Mouse (Mus musculus) erythroid progenitor cell, adult 5-6 weeks (primary cell): Measurements from ENCODE around the gene Lcn9. TPM values are rescaled to one million over a fixed set of nuclear protein-coding genes. Genes with fewer than 3 reads are reported as not detected.

Experiments used
- ATAC-seq: replicated peaks from 2 replicates; pipeline ENCODE4 v1.8.0; 2016; ENCODE audit warnings: moderate number of reproducible peaks, mild to moderate bottlenecking, moderate TSS enrichment, inconsistent platforms; ENCODE audit not compliant: poor library complexity, low FRiP score, severe bottlenecking
- total RNA-seq, 2 experiments: library from RNA; stranded (forward) in 1 of 2; stranded (reverse) in 1 of 2; fragments of 150-400 nt in 1 of 2; fragments of 186-747, 209-891 nt in 1 of 2; gene quantifications; 2 replicates each; pipeline versions ENCODE4 v1.2.3 to v1.2.4; 2015 to 2017; ENCODE audit warnings: low replicate concordance in 2 of 2

The Lcn9 gene
- total RNA-seq, 2 experiments from 2014 or later, result not detected

DNA sequence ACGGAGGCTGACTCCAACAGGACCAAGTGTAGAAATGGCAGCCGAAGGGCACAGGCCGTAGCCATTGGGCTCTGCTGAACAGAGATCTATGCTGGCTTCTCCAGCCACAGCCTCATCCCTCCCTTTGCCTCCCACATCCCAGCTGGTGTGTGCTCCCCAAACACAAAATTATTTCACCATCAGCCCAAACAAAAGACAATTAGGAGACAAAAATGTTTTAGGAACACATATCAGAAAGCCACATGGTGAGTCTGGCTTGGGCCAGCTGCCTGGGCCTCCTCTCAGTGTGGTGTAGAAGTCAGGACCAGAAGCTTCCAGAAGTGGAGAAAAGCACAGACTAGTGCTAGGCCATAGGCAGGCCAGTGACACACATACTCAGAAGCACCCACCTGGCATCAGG is 21.1 kb downstream of the Lcn9 start:
- ATAC-seq, result no peak

DNA sequence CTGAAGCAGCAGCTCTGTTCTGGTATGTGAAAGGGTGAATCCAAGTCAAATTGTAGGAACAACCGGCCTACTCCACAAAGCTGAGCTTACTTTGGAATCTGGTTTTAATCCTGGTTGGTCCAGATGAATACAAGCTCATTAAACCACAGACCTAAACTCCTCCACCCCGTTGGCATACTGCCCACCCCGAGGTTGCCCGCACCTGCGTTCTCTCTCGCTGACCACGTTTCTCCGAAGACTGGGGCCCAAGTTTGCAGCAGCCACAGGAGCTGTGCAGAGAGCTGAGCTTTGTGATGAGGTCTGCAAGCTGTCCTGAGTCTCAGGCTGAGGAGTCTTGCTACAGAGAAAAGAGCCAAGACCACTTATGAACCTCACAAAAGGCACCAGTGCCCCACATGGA is 23.6 kb downstream of the Lcn9 start:
- no peak for ATAC-seq

- no peak for ATAC-seq
These were observed 24.3 kb downstream of the Lcn9 start, which contains the start of gene Sohlh1 for GRCm38 (mm10) chr2:25847226-25847625. Gene Sohlh1, minus strand, starts transcription at chr2:25847248.

DNA sequence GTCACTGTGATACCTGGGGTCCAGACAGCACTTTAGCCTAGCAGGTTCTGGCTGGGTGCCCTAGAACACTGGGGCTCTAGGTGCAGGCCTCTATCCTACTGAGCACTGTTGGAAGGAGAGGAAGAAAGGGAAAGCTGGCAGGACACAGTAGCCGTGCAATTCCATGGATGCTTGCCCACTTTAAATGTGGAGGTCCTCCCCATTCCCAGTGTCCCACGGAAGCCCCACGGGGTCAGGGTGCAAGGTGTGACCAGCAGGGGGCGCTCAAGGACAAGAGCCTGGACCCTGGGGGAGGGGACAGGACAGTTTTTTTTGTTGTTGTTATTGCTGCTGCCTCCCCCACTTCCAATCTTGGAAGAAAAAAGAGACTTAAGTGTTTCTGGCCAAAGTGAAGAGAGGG is 27.4 kb downstream of the Lcn9 start:
- ATAC-seq, result peak; percentile 66

DNA sequence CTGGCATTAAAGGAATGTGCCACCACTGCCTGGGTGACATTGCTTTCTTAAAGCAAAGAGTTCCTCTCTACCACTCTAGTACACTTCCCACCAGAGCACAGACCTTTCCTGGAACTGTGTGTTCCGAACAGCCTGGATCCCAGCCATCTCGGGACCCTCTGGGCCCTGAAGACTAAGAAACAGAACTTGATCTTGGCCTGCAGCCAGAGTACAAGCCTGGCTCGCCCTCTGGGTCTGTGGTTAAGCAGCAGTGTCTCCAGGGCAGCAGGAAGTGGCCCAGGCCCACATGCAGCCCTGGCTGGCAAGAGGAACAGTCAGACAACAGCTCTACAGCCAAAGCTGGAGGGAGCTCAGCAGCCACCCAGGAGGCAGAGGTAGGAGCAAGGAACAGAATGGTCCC is 29.7 kb downstream of the Lcn9 start:
- ATAC-seq, result no peak

GRCm38 (mm10) chr2:25853998-25854397 is 31.0 kb downstream of the Lcn9 start:
- ATAC-seq, result no peak

GRCm38 (mm10) chr2:25859891-25860290 is 36.9 kb downstream of the Lcn9 start:
- ATAC-seq, result no peak

GRCm38 (mm10) chr2:25862038-25862437 is 39.1 kb downstream of the Lcn9 start:
- no peak for ATAC-seq

GRCm38 (mm10) chr2:25862696-25863270 is 39.8 kb downstream of the Lcn9 start:
- ATAC-seq, result no peak

GRCm38 (mm10) chr2:25863337-25864131 is 40.6 kb downstream of the Lcn9 start, which contains the start of gene Kcnt1:
Gene Kcnt1, plus strand, starts transcription at chr2:25863734.
- no peak for ATAC-seq

DNA sequence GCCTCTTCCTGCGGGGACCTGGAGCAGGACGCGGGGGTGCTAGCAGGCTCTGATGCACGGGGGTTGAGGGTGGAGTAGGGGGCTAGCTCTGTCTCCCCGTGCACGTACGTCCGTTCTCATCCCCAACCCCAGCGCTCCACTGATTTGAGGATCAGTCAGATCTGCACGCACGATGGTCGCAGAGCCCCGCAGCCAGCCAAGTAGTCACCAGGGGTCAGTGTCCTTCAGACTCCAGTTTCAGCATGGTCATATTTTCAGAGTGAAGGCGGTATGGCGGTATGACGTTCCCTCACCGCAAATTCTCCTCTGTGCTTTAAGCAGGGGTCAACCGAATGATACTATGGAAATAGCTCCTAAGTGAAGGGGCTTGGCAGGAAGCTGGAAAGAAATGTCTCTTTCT is 41.3 kb downstream of the Lcn9 start:
- ATAC-seq, result no peak

DNA sequence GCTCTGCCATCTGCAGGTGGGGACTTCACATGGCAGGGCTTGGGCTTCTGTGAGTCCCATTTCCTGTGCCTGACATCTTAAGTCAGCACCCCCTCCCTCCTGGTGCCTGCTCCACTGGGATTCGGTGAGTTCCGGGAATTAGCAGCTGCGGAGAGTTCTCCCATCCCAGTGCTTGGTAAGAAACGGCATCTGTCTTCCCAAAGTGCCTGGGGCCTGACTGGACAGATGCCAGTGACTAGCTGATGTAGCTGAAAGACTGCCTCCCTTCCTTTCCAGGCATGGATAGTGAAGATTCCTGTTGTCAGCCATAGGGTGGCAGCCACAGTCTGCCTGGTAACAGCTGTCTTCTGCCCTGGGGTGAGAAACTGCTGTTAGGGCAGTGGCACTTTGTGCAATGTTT is 42.5 kb downstream of the Lcn9 start:
- ATAC-seq, result no peak

DNA sequence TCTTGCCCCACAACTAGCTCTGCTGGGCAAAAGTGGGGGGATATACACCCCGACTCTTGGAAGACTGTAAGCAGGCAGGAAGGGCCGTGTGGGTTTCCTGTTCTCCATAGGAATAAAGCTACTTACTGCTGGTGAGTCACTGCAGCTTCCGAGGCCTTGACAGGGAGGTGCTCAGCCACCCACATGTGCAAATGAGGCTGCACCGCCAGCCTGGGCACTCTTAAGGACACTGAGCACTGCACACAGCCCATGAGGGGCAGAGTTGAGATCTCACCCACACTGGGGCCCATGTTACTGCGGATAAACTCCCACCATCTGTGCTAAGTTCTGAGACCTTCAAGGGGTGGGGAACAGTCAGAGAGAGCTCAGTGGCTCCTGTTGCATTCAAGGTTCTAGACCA is 43.7 kb downstream of the Lcn9 start:
- no peak for ATAC-seq

Other genes with a start within 250 kb of the Lcn9 start
- 0.72 TPM in 1 of 2 replicates, not detected in the other for gene Mamdc4, start 248.3 kb upstream of the Lcn9 start, total RNA-seq (2015; ENCODE audit: low replicate concordance)
- 2.6 TPM in 1 of 2 replicates, not detected in the other for gene Mamdc4, start 248.3 kb upstream of the Lcn9 start, total RNA-seq (2017; ENCODE audit: low replicate concordance)
- gene Phpt1, start 247.9 kb upstream of the Lcn9 start, total RNA-seq (2015; ENCODE audit: low replicate concordance), result 3.6 TPM in 1 of 2 replicates, not detected in the other
- 1.1 TPM in 1 of 2 replicates, not detected in the other for gene Phpt1, start 247.9 kb upstream of the Lcn9 start, total RNA-seq (2017; ENCODE audit: low replicate concordance)
- 0.36 TPM in 1 of 2 replicates, not detected in the other for gene Ajm1, start 241.4 kb upstream of the Lcn9 start, total RNA-seq (2015; ENCODE audit: low replicate concordance)
- not detected in 2 replicates for gene Ajm1, start 241.4 kb upstream of the Lcn9 start, total RNA-seq (2017; ENCODE audit: low replicate concordance)
- gene Rabl6, start 214.6 kb upstream of the Lcn9 start, total RNA-seq (2015; ENCODE audit: low replicate concordance), result 6.5 and 23.1 TPM in 2 replicates
- gene Rabl6, start 214.6 kb upstream of the Lcn9 start, total RNA-seq (2017; ENCODE audit: low replicate concordance), result 9.3 and 20.5 TPM in 2 replicates
- not detected in 2 replicates for gene Ccdc183, start 205.5 kb upstream of the Lcn9 start, total RNA-seq (2015; ENCODE audit: low replicate concordance)
- gene Ccdc183, start 205.5 kb upstream of the Lcn9 start, total RNA-seq (2017; ENCODE audit: low replicate concordance), result not detected in 2 replicates
- gene Tmem141, start 201.1 kb upstream of the Lcn9 start, total RNA-seq (2015; ENCODE audit: low replicate concordance), result 26.3 TPM in 1 of 2 replicates, not detected in the other
- gene Tmem141, start 201.1 kb upstream of the Lcn9 start, total RNA-seq (2017; ENCODE audit: low replicate concordance), result 5.5 TPM in 1 of 2 replicates, not detected in the other
- gene Fcna, start 195.1 kb upstream of the Lcn9 start, total RNA-seq (2015; ENCODE audit: low replicate concordance), result 85.1 and 103 TPM in 2 replicates
- 28.7 and 55.7 TPM in 2 replicates for gene Fcna, start 195.1 kb upstream of the Lcn9 start, total RNA-seq (2017; ENCODE audit: low replicate concordance)
- gene Lcn8, start 170.0 kb upstream of the Lcn9 start, total RNA-seq (2015; ENCODE audit: low replicate concordance), result not detected in 2 replicates
- gene Lcn8, start 170.0 kb upstream of the Lcn9 start, total RNA-seq (2017; ENCODE audit: low replicate concordance), result not detected in 2 replicates
- not detected in 2 replicates for gene Lcn5, start 165.2 kb upstream of the Lcn9 start, total RNA-seq (2015; ENCODE audit: low replicate concordance)
- gene Lcn5, start 165.2 kb upstream of the Lcn9 start, total RNA-seq (2017; ENCODE audit: low replicate concordance), result not detected in 2 replicates
- gene Lcn6, start 146.4 kb upstream of the Lcn9 start, total RNA-seq (2015; ENCODE audit: low replicate concordance), result not detected in 2 replicates
- gene Lcn6, start 146.4 kb upstream of the Lcn9 start, total RNA-seq (2017; ENCODE audit: low replicate concordance), result not detected in 2 replicates
- gene Lcn10, start 140.4 kb upstream of the Lcn9 start, total RNA-seq (2015; ENCODE audit: low replicate concordance), result not detected in 2 replicates
- not detected in 2 replicates for gene Lcn10, start 140.4 kb upstream of the Lcn9 start, total RNA-seq (2017; ENCODE audit: low replicate concordance)
- gene Obp2a, start 123.1 kb upstream of the Lcn9 start, total RNA-seq (2015; ENCODE audit: low replicate concordance), result not detected in 2 replicates
- gene Obp2a, start 123.1 kb upstream of the Lcn9 start, total RNA-seq (2017; ENCODE audit: low replicate concordance), result not detected in 2 replicates
- gene Bmyc, start 116.4 kb upstream of the Lcn9 start, total RNA-seq (2015; ENCODE audit: low replicate concordance), result 2.5 and 3.2 TPM in 2 replicates
- gene Bmyc, start 116.4 kb upstream of the Lcn9 start, total RNA-seq (2017; ENCODE audit: low replicate concordance), result not detected in 2 replicates
- gene Obp2b, start 86.1 kb upstream of the Lcn9 start, total RNA-seq (2015; ENCODE audit: low replicate concordance), result not detected in 2 replicates
- not detected in 2 replicates for gene Obp2b, start 86.1 kb upstream of the Lcn9 start, total RNA-seq (2017; ENCODE audit: low replicate concordance)
- gene Lcn3, start 57.6 kb upstream of the Lcn9 start, total RNA-seq (2015; ENCODE audit: low replicate concordance), result not detected in 2 replicates
- not detected in 2 replicates for gene Lcn3, start 57.6 kb upstream of the Lcn9 start, total RNA-seq (2017; ENCODE audit: low replicate concordance)
- gene Lcn11, start 46.1 kb upstream of the Lcn9 start, total RNA-seq (2015; ENCODE audit: low replicate concordance), result not detected in 2 replicates
- gene Lcn11, start 46.1 kb upstream of the Lcn9 start, total RNA-seq (2017; ENCODE audit: low replicate concordance), result not detected in 2 replicates
- gene Gm13539, start 40.9 kb upstream of the Lcn9 start, total RNA-seq (2015; ENCODE audit: low replicate concordance), result not detected in 2 replicates
- not detected in 2 replicates for gene Gm13539, start 40.9 kb upstream of the Lcn9 start, total RNA-seq (2017; ENCODE audit: low replicate concordance)
- gene Glt6d1, start 7.3 kb upstream of the Lcn9 start, total RNA-seq (2015; ENCODE audit: low replicate concordance), result not detected in 2 replicates
- gene Glt6d1, start 7.3 kb upstream of the Lcn9 start, total RNA-seq (2017; ENCODE audit: low replicate concordance), result not detected in 2 replicates
- not detected in 2 replicates for gene Sohlh1, start 24.1 kb downstream of the Lcn9 start, total RNA-seq (2015; ENCODE audit: low replicate concordance)
- gene Sohlh1, start 24.1 kb downstream of the Lcn9 start, total RNA-seq (2017; ENCODE audit: low replicate concordance), result not detected in 2 replicates
- not detected in 2 replicates for gene Kcnt1, start 40.6 kb downstream of the Lcn9 start, total RNA-seq (2015; ENCODE audit: low replicate concordance)
- gene Kcnt1, start 40.6 kb downstream of the Lcn9 start, total RNA-seq (2017; ENCODE audit: low replicate concordance), result not detected in 2 replicates
- gene Camsap1, start 160.1 kb downstream of the Lcn9 start, total RNA-seq (2015; ENCODE audit: low replicate concordance), result 18.9 and 31.4 TPM in 2 replicates
- gene Camsap1, start 160.1 kb downstream of the Lcn9 start, total RNA-seq (2017; ENCODE audit: low replicate concordance), result 67.6 and 93.3 TPM in 2 replicates
- gene Ubac1, start 198.6 kb downstream of the Lcn9 start, total RNA-seq (2015; ENCODE audit: low replicate concordance), result 1,305 and 1,318 TPM in 2 replicates
- gene Ubac1, start 198.6 kb downstream of the Lcn9 start, total RNA-seq (2017; ENCODE audit: low replicate concordance), result 1,008 and 1,122 TPM in 2 replicates